Mouse (Mus musculus) cerebellum, adult 11 months (tissue): ENCODE measurements around the gene Ifnab.

Experiments used
- DNase-seq: peaks from one replicate; pipeline ENCODE4 v3.0.0; 2022

Ifnab gene

DNA sequence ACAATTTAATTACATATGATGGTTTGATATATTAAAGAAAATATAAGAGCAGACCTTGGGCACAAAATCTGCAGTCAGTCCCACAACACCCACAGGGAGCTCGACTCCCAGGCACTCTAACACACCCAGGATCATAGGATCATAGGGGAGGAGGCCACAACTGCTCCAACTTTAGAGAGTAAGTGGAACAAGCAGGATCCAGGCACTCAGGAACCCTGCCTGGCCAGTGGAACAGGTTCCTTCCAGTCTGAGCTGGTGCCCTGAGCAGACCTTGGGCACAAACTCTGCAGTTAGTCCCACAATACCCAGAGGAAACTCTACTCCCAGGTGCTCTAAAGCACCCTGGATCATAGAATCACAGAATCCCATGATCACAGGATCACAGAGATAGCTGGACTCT is 35.7 kb downstream of the Ifnab start:
- no peak for DNase-seq

DNA sequence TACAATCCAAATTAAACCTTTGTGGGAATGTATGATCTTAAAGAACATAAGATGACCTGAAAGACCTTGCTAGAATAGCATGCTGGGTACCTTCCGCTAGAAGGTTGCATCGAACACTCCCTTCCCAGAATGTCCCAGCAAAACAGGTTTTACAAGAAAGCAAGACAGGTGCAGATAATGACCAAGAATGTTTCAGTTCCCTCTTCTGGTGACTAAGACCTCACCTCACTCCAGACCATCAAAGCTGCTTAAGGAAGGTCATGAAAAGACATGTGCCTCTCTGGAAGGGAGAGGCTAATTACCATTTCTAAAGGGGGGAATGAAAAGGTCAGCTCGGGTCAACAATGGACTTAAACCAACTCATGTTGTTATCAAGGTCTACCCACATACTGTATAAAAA is 37.5 kb downstream of the Ifnab start:
- no peak for DNase-seq

DNA sequence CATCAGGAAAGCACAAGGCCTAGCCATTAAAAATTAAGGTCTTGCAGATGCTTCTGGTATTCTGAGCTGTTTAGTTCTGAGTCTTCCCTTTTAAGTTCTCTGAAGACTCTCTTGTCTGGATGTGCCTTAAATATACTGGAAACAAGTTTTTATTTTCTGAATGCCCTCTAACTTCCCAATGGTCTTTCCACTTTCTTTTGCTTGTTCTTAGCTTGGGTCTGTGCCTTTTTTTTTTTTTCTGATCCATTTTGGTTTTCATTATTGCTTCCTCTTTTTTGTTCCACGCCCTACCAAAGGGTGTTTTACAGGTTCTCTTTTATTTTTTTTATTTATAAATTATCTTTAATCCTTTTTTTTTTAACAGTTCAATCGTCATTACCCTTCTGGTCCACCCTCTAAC is 46.8 kb downstream of the Ifnab start, which contains the start of gene Ifna13:
Gene Ifna13, minus strand, starts transcription at position 101 of the 400 bp plus-strand sequence.
- DNase-seq: no peak

DNA sequence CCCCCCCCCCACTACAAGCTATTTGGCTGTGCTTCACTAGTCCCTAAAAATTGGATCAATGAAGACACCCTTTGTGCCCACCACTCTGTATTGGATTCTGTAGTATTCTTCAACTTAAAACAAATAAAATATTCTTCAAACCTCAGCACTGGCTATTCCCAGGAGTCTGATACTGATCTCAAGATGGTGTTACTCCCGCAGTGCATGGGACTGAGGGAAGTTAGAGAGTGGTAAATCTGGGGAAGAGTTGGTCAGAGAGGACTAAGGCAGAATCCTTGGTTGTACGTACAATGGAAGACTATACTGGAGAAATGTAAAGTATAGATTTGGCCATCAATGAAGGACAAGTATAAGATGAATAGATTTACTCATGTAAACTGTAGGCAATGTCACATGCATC is 48.6 kb downstream of the Ifnab start:
- no peak for DNase-seq

DNA sequence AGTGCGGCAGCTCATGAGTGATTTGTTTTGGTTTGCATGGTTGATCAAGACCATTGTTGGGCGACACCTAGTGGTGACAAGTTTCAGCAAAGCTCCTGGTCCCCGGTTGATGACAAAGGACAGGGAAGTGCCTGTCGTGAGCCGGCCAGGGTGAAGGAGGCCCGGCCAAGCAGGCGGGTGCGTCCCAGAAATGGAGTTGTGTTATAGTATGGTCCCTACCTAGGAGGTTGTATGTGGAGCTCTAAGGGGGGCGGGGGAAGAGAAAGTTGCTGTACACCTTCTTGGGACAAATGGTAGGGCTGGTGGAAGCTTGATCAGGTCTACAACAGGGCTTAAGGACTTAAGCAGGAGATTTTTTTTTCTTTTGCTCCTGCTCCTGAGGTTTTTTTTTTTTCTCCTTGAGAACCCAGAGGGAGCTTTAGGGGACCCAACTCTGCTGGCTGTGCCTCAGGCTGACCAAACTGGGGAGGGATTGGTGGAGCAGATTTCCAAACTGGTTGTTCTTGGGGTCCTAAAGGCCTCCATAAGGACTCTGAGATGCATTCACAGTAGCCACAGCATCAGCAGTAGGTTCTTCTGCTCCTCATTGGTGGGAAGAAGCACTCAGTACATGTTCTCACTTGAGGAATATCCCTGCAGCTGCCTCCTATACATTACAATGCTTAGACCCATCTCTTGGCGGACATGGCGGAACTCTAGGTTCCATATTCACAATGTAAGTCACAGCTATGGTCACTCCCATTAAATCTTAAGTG is 49.9 kb downstream of the Ifnab start:
- DNase-seq: peak; percentile 84

DNA sequence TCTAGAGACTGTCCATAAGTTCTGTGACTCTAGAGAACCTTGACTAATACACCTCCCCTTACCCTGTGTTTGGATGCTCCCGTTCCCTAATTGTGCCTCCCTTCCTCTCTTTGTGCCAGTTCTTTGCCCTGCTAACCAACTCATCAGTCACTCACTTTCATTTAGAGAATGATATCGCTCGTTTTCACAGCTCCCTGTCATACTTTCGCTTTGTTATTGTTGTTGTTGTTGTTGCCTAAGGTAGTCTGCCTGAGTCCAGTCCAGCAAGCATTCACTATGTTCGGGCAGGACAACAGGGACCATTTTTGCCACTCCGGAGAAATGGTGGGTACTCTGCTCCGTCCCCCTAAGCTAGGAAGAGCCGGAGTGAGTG is 50.5 kb downstream of the Ifnab start:
- no peak for DNase-seq
